Mouse (Mus musculus) myocyte (in vitro differentiated cells): ENCODE results near the gene Cdh6.

Experiments
- CEBPB ChIP-seq: IDR thresholded peaks from 2 replicates; pipeline ENCODE4 v1.6.1; 2011; ENCODE audit warnings: mild to moderate bottlenecking, moderate library complexity; ENCODE audit not compliant: poor library complexity, insufficient read depth, severe bottlenecking
- E2F4 ChIP-seq: IDR thresholded peaks from one replicate; pipeline ENCODE4 v1.6.1; 2011; ENCODE audit warnings: mild to moderate bottlenecking, control low read depth, moderate library complexity; ENCODE audit not compliant: insufficient read depth
- MAX ChIP-seq: IDR thresholded peaks from one replicate; pipeline ENCODE4 v1.6.1; 2011; ENCODE audit warnings: low read depth, mild to moderate bottlenecking, control low read depth
- MYOD1 ChIP-seq, 3 experiments: IDR thresholded peaks; one replicate each; pipeline ENCODE4 v1.6.1; 2011; ENCODE audit warnings: control low read depth in 2 of 3, low read depth in 2 of 3, mild to moderate bottlenecking in 2 of 3, moderate library complexity in 1 of 3; ENCODE audit not compliant: insufficient read length in 2 of 3, control insufficient read depth in 1 of 3
- MYOG ChIP-seq, 3 experiments: IDR thresholded peaks; one replicate each; pipeline ENCODE4 v1.6.1; 2011; ENCODE audit warnings: control low read depth in 2 of 3, low read depth in 2 of 3, mild to moderate bottlenecking in 2 of 3; ENCODE audit not compliant: insufficient read length in 2 of 3, control insufficient read depth in 1 of 3, insufficient read depth in 1 of 3
- POLR2A ChIP-seq: IDR thresholded peaks from one replicate; pipeline ENCODE4 v1.6.1; 2011; ENCODE audit warnings: low read depth, mild to moderate bottlenecking, control low read depth, moderate library complexity; ENCODE audit not compliant: insufficient read length
- POLR2AphosphoS2 ChIP-seq: IDR thresholded peaks from one replicate; pipeline ENCODE4 v1.6.1; 2011; ENCODE audit warnings: low read depth, control low read depth; ENCODE audit not compliant: insufficient read length
- REST ChIP-seq: IDR thresholded peaks from one replicate; pipeline ENCODE4 v1.6.1; 2011; ENCODE audit warnings: mild to moderate bottlenecking, control low read depth, moderate library complexity; ENCODE audit not compliant: insufficient read depth, insufficient read length
- SRF ChIP-seq: IDR thresholded peaks from one replicate; pipeline ENCODE4 v1.6.1; 2011; ENCODE audit warnings: low read depth; ENCODE audit not compliant: control insufficient read depth, insufficient read length
- TCF12 ChIP-seq: IDR thresholded peaks from one replicate; pipeline ENCODE4 v1.6.1; 2011; ENCODE audit warnings: mild to moderate bottlenecking, control low read depth; ENCODE audit not compliant: poor library complexity, insufficient read depth, severe bottlenecking
- TCF3 ChIP-seq: IDR thresholded peaks from one replicate; pipeline ENCODE4 v1.6.1; 2011; ENCODE audit warnings: low read depth, control low read depth; ENCODE audit not compliant: insufficient read length
- USF1 ChIP-seq: IDR thresholded peaks from one replicate; pipeline ENCODE4 v1.6.1; 2011; ENCODE audit warnings: low read depth, mild to moderate bottlenecking, control low read depth, moderate library complexity

DNA sequence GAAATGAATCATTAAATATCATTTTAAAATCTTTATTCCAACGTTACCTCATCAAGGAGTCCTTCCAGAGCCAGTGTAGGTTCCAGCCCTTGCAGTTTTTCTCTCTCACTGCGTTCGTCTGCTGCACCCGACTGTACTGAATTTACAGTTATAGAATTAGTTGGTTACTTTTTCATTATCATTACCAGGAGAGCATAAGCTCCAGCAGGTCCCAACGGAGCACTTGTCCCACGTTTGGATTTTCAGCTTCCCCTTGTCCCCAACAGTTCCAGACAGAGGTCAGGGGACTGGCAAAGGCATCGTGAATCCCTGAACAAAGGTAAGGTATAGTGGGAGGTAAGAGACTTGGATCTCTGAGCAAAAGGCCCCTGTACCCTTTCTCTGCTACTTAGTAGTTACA lies 35.2 kb upstream of the Cdh6 start:
- TF ChIP-seq TCF12 = no peak
- no peak for TF ChIP-seq POLR2A
- no peak for TF ChIP-seq MAX
- TF ChIP-seq USF1 = no peak
- TF ChIP-seq E2F4 = no peak
- TF ChIP-seq MYOG (IDR thresholded peaks at IDR 0.05; ENCODE audit: control insufficient read depth in 1 of 3, insufficient read depth in 1 of 3, insufficient read length in 2 of 3, low read depth in 2 of 3) = no peak
- TF ChIP-seq MYOD1 (IDR thresholded peaks at IDR 0.05; ENCODE audit: control insufficient read depth in 1 of 3, insufficient read length in 2 of 3, low read depth in 2 of 3) = no peak
- TF ChIP-seq SRF = no peak
- TF ChIP-seq TCF3 = no peak
- TF ChIP-seq POLR2AphosphoS2 = no peak
- no peak for TF ChIP-seq REST
- TF ChIP-seq CEBPB = no peak
